Comparison of ENCODE assay signal across 17 mouse cellular contexts in the genomic region with DNA sequence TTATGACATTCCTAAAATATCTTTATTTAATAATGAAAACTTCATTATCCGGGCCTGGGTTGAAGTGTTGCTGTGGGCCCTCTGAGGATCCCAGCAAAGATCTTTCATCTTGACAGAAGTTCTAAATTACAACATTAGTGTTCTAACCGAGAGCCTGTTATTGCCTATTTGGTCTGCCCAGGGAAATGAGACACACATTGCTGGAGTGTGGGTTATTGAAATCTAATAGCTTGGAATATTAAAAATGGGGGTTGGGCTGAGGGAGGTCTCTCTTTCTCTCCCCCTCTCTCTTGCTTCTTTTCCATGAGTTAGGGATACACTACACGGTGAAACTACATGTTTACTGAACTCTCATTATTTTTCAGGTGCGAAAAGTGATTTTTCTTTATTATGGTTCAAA.
"Had no signal": no experiment of that assay in that cellular context is flagged by ENCODE, and none has a peak within 500 bp of the region (broad histone marks: within the 10 kb centered on the region; RNA-seq: fewer than 3 reads in every experiment).

No protein-coding gene starts in this region.

- H3K27me3 ChIP-seq: liver, embryonic 13.5 days; midbrain, embryonic 13.5 days; stomach, embryonic 15.5 days had no signal

- H3K4me1 ChIP-seq: liver, embryonic 13.5 days; midbrain, embryonic 10.5 days; midbrain, embryonic 13.5 days; stomach, embryonic 15.5 days had no signal

- H3K36me3 ChIP-seq: liver, embryonic 13.5 days; midbrain, embryonic 10.5 days; midbrain, embryonic 13.5 days; stomach, embryonic 15.5 days had no signal

- H3K4me3 ChIP-seq: layer of hippocampus, adult 2 months; liver, embryonic 13.5 days; midbrain, embryonic 10.5 days; midbrain, embryonic 13.5 days; stomach, embryonic 15.5 days had no signal

- H3K4me2 ChIP-seq: liver, embryonic 13.5 days; midbrain, embryonic 13.5 days; stomach, embryonic 15.5 days had no signal

- ATAC-seq: intestine, postnatal 0 days; midbrain, embryonic 13.5 days had no signal

- H3K27ac ChIP-seq: kidney, postnatal 0 days; layer of hippocampus, adult 2 months; liver, embryonic 13.5 days; macrophage; midbrain, embryonic 10.5 days; midbrain, embryonic 13.5 days; stomach, embryonic 15.5 days had no signal

- DNase-seq: kidney, adult 2 months; kidney, postnatal 25 days; layer of hippocampus, adult 9-11 months; liver, embryonic 13.5 days; lung, adult 2 months; lung, postnatal 14 days; retina, postnatal 1 day; right cerebral cortex, postnatal 25 days; spleen, adult 18-20 months; thymus, postnatal 36 days had no signal

- H3K9ac ChIP-seq: liver, embryonic 13.5 days; midbrain, embryonic 13.5 days; stomach, embryonic 15.5 days had no signal

- H3K9me3 ChIP-seq: liver, embryonic 13.5 days; midbrain, embryonic 10.5 days; midbrain, embryonic 13.5 days; stomach, embryonic 15.5 days had no signal
